15 mouse cellular contexts compared by ENCODE assay signal in the genomic region with DNA sequence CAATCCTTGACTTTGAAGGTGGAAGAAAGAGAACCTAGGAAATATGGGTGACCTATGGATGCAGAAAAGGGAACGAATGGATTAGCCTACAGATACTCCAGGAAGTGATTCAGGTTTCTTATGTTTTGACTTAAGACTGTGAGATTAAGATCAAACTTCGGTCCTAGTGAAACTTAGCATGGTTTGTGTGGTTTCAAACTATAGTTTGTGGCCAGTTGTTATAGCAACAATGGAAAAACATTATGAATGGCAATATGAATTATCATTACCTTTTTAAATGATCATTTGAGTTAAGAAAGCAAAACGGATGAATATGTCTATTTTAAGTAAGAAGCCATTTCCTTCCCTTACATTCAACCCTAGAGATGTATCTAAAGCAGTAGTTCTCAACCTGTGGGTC.
"Had no signal": no experiment of that assay in that cellular context is flagged by ENCODE, and none has a peak within 500 bp of the region (broad histone marks: within the 10 kb centered on the region; RNA-seq: fewer than 3 reads in every experiment).

No protein-coding gene starts in this region.

- H3K27me3 ChIP-seq: lung, embryonic 15.5 days; stomach, embryonic 15.5 days had no signal

- H3K9ac ChIP-seq: lung, embryonic 15.5 days; neural tube, embryonic 13.5 days; stomach, embryonic 15.5 days had no signal

- H3K27ac ChIP-seq: layer of hippocampus, adult 2 months; stomach, embryonic 15.5 days had no signal

- H3K4me2 ChIP-seq: liver, embryonic 11.5 days; neural tube, embryonic 13.5 days; stomach, embryonic 15.5 days had no signal

- H3K4me1 ChIP-seq: neural tube, embryonic 13.5 days; stomach, embryonic 15.5 days had no signal

- H3K9me3 ChIP-seq: limb, embryonic 10.5 days; lung, embryonic 15.5 days; neural tube, embryonic 13.5 days; stomach, embryonic 15.5 days had no signal

- DNase-seq: kidney, adult 18-20 months; kidney, postnatal 10 days; kidney, postnatal 4 days; lung, postnatal 14 days; midbrain, embryonic 14.5 days; retina, postnatal 1 day; right cerebral cortex, postnatal 4 days; spleen, adult 18-20 months had no signal

- H3K4me3 ChIP-seq: layer of hippocampus, adult 2 months; limb, embryonic 10.5 days; lung, embryonic 15.5 days; myocyte; neural tube, embryonic 13.5 days; stomach, embryonic 15.5 days had no signal

- H3K36me3 ChIP-seq: limb, embryonic 10.5 days; lung, embryonic 15.5 days; neural tube, embryonic 13.5 days; stomach, embryonic 15.5 days had no signal
